In the genomic region with DNA sequence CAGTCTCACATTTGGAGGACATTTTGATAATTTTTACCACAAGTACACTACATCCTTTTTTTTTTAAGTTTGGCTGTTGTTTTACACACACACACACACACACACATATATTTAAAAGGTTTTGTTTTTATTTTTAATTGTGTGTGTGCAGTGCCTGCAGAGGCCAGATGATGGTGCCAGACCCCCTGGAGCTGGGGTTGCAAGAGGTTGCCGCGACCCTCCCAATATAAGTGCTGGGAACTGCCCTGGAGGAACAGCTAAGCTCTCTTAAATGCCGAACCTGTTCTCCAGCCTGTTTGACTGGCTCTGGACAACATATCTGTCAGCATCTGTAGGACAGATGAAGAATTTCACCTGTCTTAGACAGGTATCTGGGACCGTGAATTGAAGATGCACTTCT, we compare ENCODE assay signal across 20 mouse cellular contexts. TPM values are rescaled to one million over a fixed set of nuclear protein-coding genes. Genes with fewer than 3 reads are reported as not detected.
"Had no signal": no experiment of that assay in that cellular context is flagged by ENCODE, and none has a peak within 500 bp of the region (broad histone marks: within the 10 kb centered on the region; RNA-seq: fewer than 3 reads in every experiment).

No protein-coding gene starts in this region.

- H3K9ac ChIP-seq: limb, embryonic 12.5 days; limb, embryonic 15.5 days; liver, embryonic 14.5 days; liver, postnatal 0 days; lung, embryonic 14.5 days; midbrain, embryonic 13.5 days had no signal

- H3K27me3 ChIP-seq: limb, embryonic 12.5 days had no signal

- H3K4me2 ChIP-seq: limb, embryonic 12.5 days; limb, embryonic 15.5 days; liver, embryonic 11.5 days; lung, embryonic 14.5 days; midbrain, embryonic 13.5 days had no signal

- ATAC-seq: liver, postnatal 0 days; lung, postnatal 0 days; midbrain, embryonic 13.5 days had no signal

- H3K4me3 ChIP-seq: limb, embryonic 12.5 days; limb, embryonic 15.5 days; midbrain, embryonic 13.5 days had no signal

- H3K9me3 ChIP-seq: limb, embryonic 12.5 days; limb, embryonic 15.5 days; midbrain, embryonic 13.5 days had no signal

- H3K27ac ChIP-seq: kidney, postnatal 0 days; limb, embryonic 12.5 days; limb, embryonic 15.5 days; liver, embryonic 14.5 days; macrophage; midbrain, embryonic 13.5 days had no signal

- H3K4me1 ChIP-seq: limb, embryonic 15.5 days; midbrain, embryonic 13.5 days had no signal

- DNase-seq: kidney, postnatal 25 days; left cerebral cortex, postnatal 4 days; liver, postnatal 0 days; lung, embryonic 14.5 days; thymus, adult 18-20 months; thymus, postnatal 36 days had no signal

- H3K36me3 ChIP-seq: limb, embryonic 12.5 days; limb, embryonic 15.5 days; midbrain, embryonic 13.5 days had no signal

RNA-seq across cellular contexts. Expression of gene Pla2g2c, which starts 20.4 kb away (rescaled TPM):
- polyA plus RNA-seq: limb, embryonic 15.5 days; liver, postnatal 0 days; macrophage; spleen, adult 2 months; urinary bladder, adult 2 months had no signal

RNA-seq across cellular contexts. Expression of gene Ubxn10, which starts 32.8 kb away (rescaled TPM):
- polyA plus RNA-seq: macrophage had no signal

RNA-seq across cellular contexts. Expression of gene Pla2g2f, which starts 53.3 kb away (rescaled TPM):
- polyA plus RNA-seq: kidney, embryonic 14.5 days; kidney, postnatal 0 days; liver, embryonic 11.5 days; liver, postnatal 0 days; lung, embryonic 14.5 days; lung, postnatal 0 days; macrophage; midbrain, postnatal 0 days; neural tube, embryonic 14.5 days; testis, adult 2 months; urinary bladder, adult 2 months had no signal
